Mouse (Mus musculus) G1E-ER4 (cell line): ENCODE results near the gene Rad51b. TPM values are rescaled to one million over a fixed set of nuclear protein-coding genes. Genes with fewer than 3 reads are reported as not detected.

Experiments used
- GATA1 ChIP-seq: IDR thresholded peaks from one replicate; pipeline ENCODE4 v1.8.0; 2012; ENCODE audit warnings: low read length, inconsistent platforms
- polyA plus RNA-seq: library from polyadenylated mRNA; stranded (reverse); fragments of >175 nt; gene quantifications from 2 replicates; pipeline ENCODE4 v1.2.3, GENCODE M21; 2012

The Rad51b gene
- polyA plus RNA-seq, 1 experiment, result 0.42 TPM

GRCm38 (mm10) chr12:79547556-79547955, 250.5 kb downstream of the Rad51b start:
- no peak for TF ChIP-seq GATA1

- no peak for TF ChIP-seq GATA1
These were observed 251.7 kb downstream of the Rad51b start for GRCm38 (mm10) chr12:79548607-79549330.

GRCm38 (mm10) chr12:79550049-79550682, 253.1 kb downstream of the Rad51b start:
- no peak for TF ChIP-seq GATA1

- TF ChIP-seq GATA1, result no peak
These were observed 254.2 kb downstream of the Rad51b start for GRCm38 (mm10) chr12:79551274-79551673.

- no peak for TF ChIP-seq GATA1
These were observed 256.0 kb downstream of the Rad51b start for GRCm38 (mm10) chr12:79553056-79553455.

- TF ChIP-seq GATA1, result no peak
These were observed 260.8 kb downstream of the Rad51b start for GRCm38 (mm10) chr12:79557904-79558303.

GRCm38 (mm10) chr12:79558711-79559110, 261.6 kb downstream of the Rad51b start:
- no peak for TF ChIP-seq GATA1

- TF ChIP-seq GATA1, result no peak
These were observed 262.4 kb downstream of the Rad51b start for GRCm38 (mm10) chr12:79559410-79560015.

GRCm38 (mm10) chr12:79560084-79560699, 263.1 kb downstream of the Rad51b start:
- no peak for TF ChIP-seq GATA1

GRCm38 (mm10) chr12:79560893-79561292, 263.8 kb downstream of the Rad51b start:
- TF ChIP-seq GATA1, result no peak

GRCm38 (mm10) chr12:79574159-79575040, 277.3 kb downstream of the Rad51b start:
- TF ChIP-seq GATA1, result no peak

- TF ChIP-seq GATA1, result no peak
These were observed 278.0 kb downstream of the Rad51b start for GRCm38 (mm10) chr12:79575041-79575541.

- no peak for TF ChIP-seq GATA1
These were observed 280.4 kb downstream of the Rad51b start for GRCm38 (mm10) chr12:79577525-79577924.

- no peak for TF ChIP-seq GATA1
These were observed 282.0 kb downstream of the Rad51b start for GRCm38 (mm10) chr12:79579018-79579585.

- no peak for TF ChIP-seq GATA1
These were observed 282.8 kb downstream of the Rad51b start for GRCm38 (mm10) chr12:79579837-79580236.
